Mouse (Mus musculus): Measurements from ENCODE around the gene Tcfl5. TPM values are rescaled to one million over a fixed set of nuclear protein-coding genes. Genes with fewer than 3 reads are reported as not detected.

Gene Tcfl5
- total and polyA plus RNA-seq, 3 experiments, result not detected

DNA sequence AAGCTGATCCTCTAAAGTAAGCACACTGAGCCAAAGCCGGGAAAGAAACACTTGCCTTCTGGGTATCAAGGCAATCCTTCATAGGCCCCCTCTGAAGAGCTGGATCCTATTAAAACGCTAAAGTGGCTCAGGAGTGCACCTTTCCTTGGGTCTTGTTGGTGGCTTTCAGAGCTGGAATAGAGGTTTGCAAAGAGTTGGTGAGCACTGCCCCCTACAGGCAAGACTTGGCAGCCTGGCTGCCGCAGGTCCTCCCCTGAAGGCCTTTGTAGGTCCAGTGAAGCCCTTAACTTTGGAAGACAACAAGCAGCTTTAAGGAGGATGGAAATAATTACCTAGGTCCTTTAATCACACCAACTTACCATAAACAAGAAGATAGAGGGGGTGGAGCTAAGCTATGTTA is 63.8 kb downstream of the Tcfl5 start:
- Histone ChIP-seq H3K79me2 (ENCODE audit: control insufficient read depth, insufficient read depth, low read length, poor library complexity) (peaks cover 10% of the 10 kb centered on the region), H3K9ac (ENCODE audit: control insufficient read depth, low read depth, low read length, poor library complexity, severe bottlenecking) (no peak overlapping the region), H3K36me3 (ENCODE audit: control insufficient read depth in 1 of 2, insufficient read depth in 2 of 2, low read length in 2 of 2) (peaks cover 0 to 19% of the 10 kb centered on the region in 2 experiments; a peak in 2 of 4 replicates), H3K27me3 (ENCODE audit: control insufficient read depth in 1 of 2, insufficient read depth in 2 of 2, low read length in 2 of 2) (peaks cover 0 to 1% of the 10 kb centered on the region in 2 experiments; a peak in 3 of 4 replicates), H3K9me3 (replicated peaks; ENCODE audit: insufficient read depth, low read length) (no peaks in the 10 kb centered on the region), H3K4me1 (ENCODE audit: control insufficient read depth in 1 of 2, insufficient read depth in 2 of 2, low read length in 2 of 2) (peaks cover 5 to 19% of the 10 kb centered on the region in 2 experiments), H3K27ac (ENCODE audit: control insufficient read depth, low read depth, low read length) (no peak overlapping the region), H3K4me3 (ENCODE audit: control insufficient read depth in 1 of 2, insufficient read depth in 1 of 2, low read depth in 2 of 2, low read length in 2 of 2) (no peak overlapping the region)
- DNase-seq (ENCODE audit: low read depth, low spot score), result peak; percentile 74
- no peak for TF ChIP-seq E2F4 (IDR thresholded peaks at IDR 0.05; ENCODE audit: borderline replicate concordance, low read depth, low read length)
- TF ChIP-seq RAD21 (IDR thresholded peaks at IDR 0.05; ENCODE audit: low read depth, low read length), result peak; percentile 86
- TF ChIP-seq ZC3H11A (IDR thresholded peaks at IDR 0.05; ENCODE audit: low read depth, low read length), result peak; percentile 44
- no peak for TF ChIP-seq MAFK (IDR thresholded peaks at IDR 0.05; ENCODE audit: borderline replicate concordance, low read depth, low read length)
- peak; percentile 84 to 93 (median 89) for TF ChIP-seq CTCF (IDR thresholded peaks at IDR 0.05 in 2 of 3, conservative IDR thresholded peaks at IDR 0.05 in 1 of 3; ENCODE audit: control insufficient read depth in 1 of 3, insufficient read depth in 1 of 3, low read depth in 2 of 3, low read length in 3 of 3, poor library complexity in 1 of 3, severe bottlenecking in 1 of 3)
- TF ChIP-seq USF1 (IDR thresholded peaks at IDR 0.05; ENCODE audit: low read depth, low read length), result no peak
- TF ChIP-seq GATA1 (IDR thresholded peaks at IDR 0.05; ENCODE audit: low read depth, low read length), result no peak
- no peak for TF ChIP-seq CHD2 (IDR thresholded peaks at IDR 0.05; ENCODE audit: low read length)
- no peak for TF ChIP-seq KAT2A (conservative IDR thresholded peaks at IDR 0.05; ENCODE audit: low read depth, low read length)
- no peak for TF ChIP-seq TBP (IDR thresholded peaks at IDR 0.05; ENCODE audit: low read depth, low read length)
- no peak for TF ChIP-seq MXI1 (IDR thresholded peaks at IDR 0.05; ENCODE audit: low read depth, low read length)
- TF ChIP-seq MYC (IDR thresholded peaks at IDR 0.05; ENCODE audit: low read depth, low read length), result no peak
- TF ChIP-seq BHLHE40 (IDR thresholded peaks at IDR 0.05; ENCODE audit: borderline replicate concordance, low read depth, low read length), result no peak
- TF ChIP-seq SMC3 (IDR thresholded peaks at IDR 0.05; ENCODE audit: low read depth, low read length), result peak; percentile 64
- no peak for TF ChIP-seq CHD1 (IDR thresholded peaks at IDR 0.05; ENCODE audit: low read depth, low read length)
- TF ChIP-seq TCF12 (IDR thresholded peaks at IDR 0.05; ENCODE audit: low read depth, low read length), result no peak
- no peak for TF ChIP-seq MAZ (IDR thresholded peaks at IDR 0.05; ENCODE audit: low read depth, low read length)

- DNase-seq (ENCODE audit: low read depth, low spot score), result no peak
- no peak for TF ChIP-seq GABPA (IDR thresholded peaks at IDR 0.05; ENCODE audit: low read depth, low read length)
- no peak for TF ChIP-seq NELFE (IDR thresholded peaks at IDR 0.05; ENCODE audit: low read depth, low read length)
- no peak for TF ChIP-seq UBTF (IDR thresholded peaks at IDR 0.05; ENCODE audit: borderline replicate concordance, insufficient read depth, low read depth, low read length)
- no peak for TF ChIP-seq POLR2AphosphoS5 (IDR thresholded peaks at IDR 0.05; ENCODE audit: borderline replicate concordance, low read depth, low read length)
- TF ChIP-seq USF1 (IDR thresholded peaks at IDR 0.05; ENCODE audit: low read depth, low read length), result no peak
- TF ChIP-seq MXI1 (IDR thresholded peaks at IDR 0.05; ENCODE audit: low read depth, low read length), result no peak
- no peak for TF ChIP-seq ETS1 (IDR thresholded peaks at IDR 0.05; ENCODE audit: low read depth, low read length)
- TF ChIP-seq ZNF384 (IDR thresholded peaks at IDR 0.05; ENCODE audit: low read depth, low read length), result no peak
- TF ChIP-seq MAFK (IDR thresholded peaks at IDR 0.05; ENCODE audit: borderline replicate concordance, low read depth, low read length), result no peak
- no peak for TF ChIP-seq ZMIZ1 (IDR thresholded peaks at IDR 0.05; ENCODE audit: low read depth, low read length)
- TF ChIP-seq MYC (IDR thresholded peaks at IDR 0.05; ENCODE audit: low read depth, low read length), result no peak
- TF ChIP-seq MAZ (IDR thresholded peaks at IDR 0.05; ENCODE audit: low read depth, low read length), result no peak
- no peak for TF ChIP-seq USF2 (IDR thresholded peaks at IDR 0.05; ENCODE audit: borderline replicate concordance in 1 of 2, insufficient read depth in 1 of 2, low read depth in 1 of 2, low read length in 2 of 2)
- TF ChIP-seq MAX (IDR thresholded peaks at IDR 0.05; ENCODE audit: low read length), result no peak
- TF ChIP-seq E2F4 (IDR thresholded peaks at IDR 0.05; ENCODE audit: borderline replicate concordance, low read depth, low read length), result no peak
- no peak for TF ChIP-seq MYB (IDR thresholded peaks at IDR 0.05; ENCODE audit: low read depth, low read length)
- TF ChIP-seq EP300 (IDR thresholded peaks at IDR 0.05; ENCODE audit: low read depth in 1 of 2, low read length in 2 of 2), result no peak
- no peak for TF ChIP-seq JUND (IDR thresholded peaks at IDR 0.05; ENCODE audit: low read depth, low read length)
- no peaks in the 10 kb centered on the region for H3K79me2 ChIP-seq (ENCODE audit: control insufficient read depth, insufficient read depth, low read length, poor library complexity)
- peaks cover 2 to 11% of the 10 kb centered on the region in 2 experiments for H3K4me1 ChIP-seq (ENCODE audit: control insufficient read depth in 1 of 2, insufficient read depth in 2 of 2, low read length in 2 of 2)
- peaks cover 0 to 3% of the 10 kb centered on the region in 2 experiments; a peak in 3 of 4 replicates for H3K27me3 ChIP-seq (ENCODE audit: control insufficient read depth in 1 of 2, insufficient read depth in 2 of 2, low read length in 2 of 2)
- H3K9me3 ChIP-seq (replicated peaks; ENCODE audit: insufficient read depth, low read length), result no peaks in the 10 kb centered on the region
- H3K9ac ChIP-seq (ENCODE audit: control insufficient read depth, low read depth, low read length, poor library complexity, severe bottlenecking), result no peak overlapping the region
- H3K36me3 ChIP-seq (ENCODE audit: control insufficient read depth in 1 of 2, insufficient read depth in 2 of 2, low read length in 2 of 2), result peaks cover 0 to 11% of the 10 kb centered on the region in 2 experiments; a peak in 2 of 4 replicates
- H3K27ac ChIP-seq (ENCODE audit: control insufficient read depth, low read depth, low read length), result no peak overlapping the region
- no peak overlapping the region for H3K4me3 ChIP-seq (ENCODE audit: control insufficient read depth in 1 of 2, insufficient read depth in 1 of 2, low read depth in 2 of 2, low read length in 2 of 2)
These were observed 66.0 kb downstream of the Tcfl5 start for GRCm38 (mm10) chr2:180576482-180576881.
